In the genomic region with DNA sequence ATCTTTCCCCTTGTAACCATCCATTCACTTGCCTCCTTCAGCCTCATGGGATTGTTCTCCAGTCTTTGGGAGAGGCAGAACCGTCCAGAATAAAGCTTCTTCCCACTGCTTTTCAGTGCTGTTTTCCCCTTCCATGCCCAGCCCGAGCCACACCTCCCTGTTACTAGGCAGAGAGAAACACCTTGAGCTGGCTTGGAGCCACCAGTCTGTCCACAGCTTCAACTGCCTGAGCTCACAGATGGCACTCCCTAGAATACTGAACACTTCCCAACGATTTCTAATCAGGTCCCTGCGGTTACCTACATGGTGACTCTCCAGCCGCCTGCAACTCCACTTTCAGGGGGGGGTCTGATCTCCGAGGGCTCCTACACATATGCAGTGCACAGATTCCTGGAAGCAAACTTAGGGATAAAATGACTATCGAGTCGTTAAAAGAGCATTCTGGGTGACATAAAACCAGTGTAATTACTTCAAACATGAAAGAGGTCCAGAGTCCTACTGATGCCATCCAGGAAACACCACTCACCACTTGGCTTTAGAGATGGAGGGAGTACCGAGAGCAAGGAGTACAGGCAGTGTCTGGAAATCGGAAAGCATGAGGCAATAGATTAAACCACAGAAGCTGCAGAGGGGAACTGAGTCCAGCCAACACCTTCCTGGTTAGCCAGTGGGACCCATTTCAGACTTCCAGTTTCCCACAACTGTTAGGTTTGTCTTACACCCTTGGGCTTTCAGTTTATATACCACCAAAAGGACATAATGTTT, we compare ENCODE assay signal across 8 mouse cellular contexts. TPM values are rescaled to one million over a fixed set of nuclear protein-coding genes. Genes with fewer than 3 reads are reported as not detected.
DNase-seq lines count a peak whose midpoint lies in the region; ATAC-seq lines count a peak whose summit lies in the region.

A gene (minus strand): TSS at position 135 of the 765 bp plus-strand sequence.

- 59% methylated on average over 10 of the region's 10 CpGs for WGBS in kidney, embryonic 16.5 days
- 47% methylated on average over 10 of the region's 10 CpGs for WGBS in embryonic facial prominence, embryonic 15.5 days
- WGBS in limb, embryonic 13.5 days = 48% methylated on average over 10 of the region's 10 CpGs
- WGBS in midbrain, embryonic 16.5 days = 71% methylated on average over 10 of the region's 10 CpGs

- peaks cover 17% of the 10 kb centered on the region for H3K4me1 ChIP-seq in kidney, embryonic 16.5 days (ENCODE audit: insufficient read depth, low read length)
- H3K4me1 ChIP-seq in embryonic facial prominence, embryonic 15.5 days = peaks cover 19% of the 10 kb centered on the region
- peaks cover 15% of the 10 kb centered on the region for H3K4me1 ChIP-seq in limb, embryonic 13.5 days
- peaks cover 18% of the 10 kb centered on the region for H3K4me1 ChIP-seq in midbrain, embryonic 16.5 days (ENCODE audit: control insufficient read depth, insufficient read depth, low read length)

- H3K9ac ChIP-seq in kidney, embryonic 16.5 days (replicated peaks; ENCODE audit: low read length) = peak within 1 kb of the TSS; percentile 86
- H3K9ac ChIP-seq in embryonic facial prominence, embryonic 15.5 days = peak within 1 kb of the TSS; percentile 53
- H3K9ac ChIP-seq in limb, embryonic 13.5 days = peak within 1 kb of the TSS; percentile 80
- H3K9ac ChIP-seq in midbrain, embryonic 16.5 days (ENCODE audit: low read depth, low read length) = peak within 1 kb of the TSS; percentile 94

- ATAC-seq in kidney, embryonic 16.5 days (ENCODE audit: low FRiP score, low TSS enrichment) = no peak
- no peak for ATAC-seq in embryonic facial prominence, embryonic 15.5 days (ENCODE audit: insufficient number of reproducible peaks, low FRiP score, low TSS enrichment, low read depth)
- no peak for ATAC-seq in limb, embryonic 13.5 days (ENCODE audit: low FRiP score, low read depth)
- ATAC-seq in midbrain, embryonic 16.5 days = no peak

- H3K9me3 ChIP-seq in kidney, embryonic 16.5 days (ENCODE audit: low read length) = no peaks in the 10 kb centered on the region
- no peaks in the 10 kb centered on the region for H3K9me3 ChIP-seq in embryonic facial prominence, embryonic 15.5 days (replicated peaks)
- H3K9me3 ChIP-seq in limb, embryonic 13.5 days = no peaks in the 10 kb centered on the region
- no peaks in the 10 kb centered on the region for H3K9me3 ChIP-seq in midbrain, embryonic 16.5 days (replicated peaks; ENCODE audit: control insufficient read depth, low read length, poor library complexity, severe bottlenecking)

- H3K4me2 ChIP-seq in kidney, embryonic 16.5 days (replicated peaks; ENCODE audit: low read depth, low read length) = peak within 1 kb of the TSS; percentile 96
- peak within 1 kb of the TSS; percentile 87 for H3K4me2 ChIP-seq in embryonic facial prominence, embryonic 15.5 days (replicated peaks)
- H3K4me2 ChIP-seq in limb, embryonic 13.5 days (replicated peaks) = peak within 1 kb of the TSS; percentile 78
- H3K4me2 ChIP-seq in midbrain, embryonic 16.5 days (ENCODE audit: low read length) = peak within 1 kb of the TSS; percentile 88

- DNase-seq in kidney, adult 18-20 months = no peak
- DNase-seq in ovary, postnatal 10 days (ENCODE audit: low spot score) = no peak
- DNase-seq in gastrocnemius, postnatal 10 days = no peak
- no peak for DNase-seq in layer of hippocampus, adult 11-12 months (ENCODE audit: low spot score)

- peak within 1 kb of the TSS; percentile 72 for H3K4me3 ChIP-seq in kidney, embryonic 16.5 days (ENCODE audit: low read length)
- peak within 1 kb of the TSS; percentile 74 for H3K4me3 ChIP-seq in embryonic facial prominence, embryonic 15.5 days (replicated peaks)
- H3K4me3 ChIP-seq in limb, embryonic 13.5 days = peak within 1 kb of the TSS; percentile 74
- peak within 1 kb of the TSS; percentile 80 for H3K4me3 ChIP-seq in midbrain, embryonic 16.5 days (ENCODE audit: low read depth, low read length)

- peak within 1 kb of the TSS; percentile 77; the same call in 1 of the 2 replicates for H3K27ac ChIP-seq in kidney, embryonic 16.5 days (ENCODE audit: low read length)
- H3K27ac ChIP-seq in embryonic facial prominence, embryonic 15.5 days (replicated peaks) = peak within 1 kb of the TSS; percentile 87
- H3K27ac ChIP-seq in limb, embryonic 13.5 days = peak within 1 kb of the TSS; percentile 66
- H3K27ac ChIP-seq in midbrain, embryonic 16.5 days (ENCODE audit: low read length) = peak within 1 kb of the TSS; percentile 89

- peaks cover under 1% of the 10 kb centered on the region; the same call in 1 of the 2 replicates for H3K27me3 ChIP-seq in kidney, embryonic 16.5 days (ENCODE audit: insufficient read depth, low read length)
- no peaks in the 10 kb centered on the region for H3K27me3 ChIP-seq in embryonic facial prominence, embryonic 15.5 days
- H3K27me3 ChIP-seq in limb, embryonic 13.5 days = 0 out of 2 replicates have a peak, but pooled peaks cover 7% of the 10 kb centered on the region
- H3K27me3 ChIP-seq in midbrain, embryonic 16.5 days (ENCODE audit: control insufficient read depth, insufficient read depth, low read depth, low read length) = peaks cover 3% of the 10 kb centered on the region; the same call in 1 of the 2 replicates

- no peaks in the 10 kb centered on the region for H3K36me3 ChIP-seq in kidney, embryonic 16.5 days (ENCODE audit: insufficient read depth, low read length)
- no peaks in the 10 kb centered on the region for H3K36me3 ChIP-seq in embryonic facial prominence, embryonic 15.5 days
- no peaks in the 10 kb centered on the region for H3K36me3 ChIP-seq in limb, embryonic 13.5 days
- no peaks in the 10 kb centered on the region for H3K36me3 ChIP-seq in midbrain, embryonic 16.5 days (ENCODE audit: control insufficient read depth, insufficient read depth, low read length)

RNA-seq across cellular contexts. Expression of the gene that starts here (rescaled TPM):
- 2.5 and 2.6 TPM in 2 replicates for polyA plus RNA-seq in kidney, embryonic 16.5 days (2015; fragmentation: Nextera tagmentation; extraction: Ambion mirVana)
- 3.5 and 5.3 TPM in 2 replicates for polyA plus RNA-seq in embryonic facial prominence, embryonic 15.5 days (2015; fragmentation: Nextera tagmentation; extraction: Ambion mirVana)
- 2.7 TPM in 2 replicates for polyA plus RNA-seq in limb, embryonic 13.5 days (2015; fragmentation: Nextera tagmentation; extraction: Ambion mirVana)
- 1.4 and 2.7 TPM in 2 replicates for polyA plus RNA-seq in midbrain, embryonic 16.5 days (2015; fragmentation: Nextera tagmentation; extraction: Ambion mirVana)
- under 1 TPM; 0.35 to 0.56 TPM for total RNA-seq in gastrocnemius, postnatal 10 days (2021)
